Mouse (Mus musculus) spleen, adult 10 weeks (tissue): Measurements from ENCODE around the gene Gm33543. TPM values are rescaled to one million over a fixed set of nuclear protein-coding genes. Genes with fewer than 3 reads are reported as not detected.

Source experiments
- polyA plus RNA-seq: library from polyadenylated mRNA; stranded (reverse); fragments of 350-450 nt; fragmentation: Illumina TruSeq; extraction: RNeasy Lipid Tissue Mini Kit (QIAGEN cat#74804); gene quantifications from one replicate; pipeline ENCODE4 v1.2.3, GENCODE M21; 2015; ENCODE audit warnings: low replicate concordance; ENCODE audit not compliant: insufficient read depth

The Gm33543 gene
- polyA plus RNA-seq, result not detected

DNA sequence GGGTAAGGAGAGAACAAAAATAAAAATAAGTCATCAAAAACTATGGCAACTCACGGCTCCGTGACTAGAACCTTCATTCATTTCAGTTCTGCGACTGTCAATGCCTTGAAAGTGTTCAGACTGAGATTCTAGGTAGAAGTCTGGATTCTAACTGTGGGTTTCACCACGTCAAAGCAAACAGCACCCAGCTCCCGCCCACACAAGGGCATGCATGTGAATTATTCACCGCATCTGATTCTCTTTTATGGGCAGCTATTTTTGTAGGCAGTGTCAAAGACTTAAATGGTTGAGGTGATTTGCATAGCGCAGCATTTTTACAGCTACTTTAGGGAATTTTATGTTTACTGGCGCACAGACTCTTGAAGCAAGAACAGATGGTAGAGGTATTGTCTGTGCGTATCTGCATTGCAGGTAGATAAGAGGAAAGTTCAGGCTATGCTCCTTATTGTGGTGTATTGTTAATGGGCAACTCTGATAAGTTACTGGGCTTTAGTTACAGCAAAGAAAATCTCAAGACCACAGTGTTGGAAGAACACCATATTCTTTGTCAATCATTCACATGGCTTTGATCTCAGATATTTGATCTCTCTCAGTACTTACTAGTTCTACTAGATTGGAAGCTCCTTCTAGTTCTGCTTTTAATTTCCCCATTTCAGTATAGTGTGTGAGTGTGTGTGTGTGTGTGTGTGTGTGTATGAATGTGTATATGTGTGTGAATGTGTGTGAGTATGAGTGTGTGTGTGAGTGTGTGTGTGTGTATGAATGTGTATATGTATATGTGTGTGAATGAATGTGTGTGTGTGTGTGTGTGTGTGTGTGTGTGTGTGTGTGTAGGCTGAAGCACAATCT is at the start of gene Gm33543:
TSS of gene Gm33543 (minus strand) at position 142 of the 849 bp plus-strand sequence.

Other genes with a start within 250 kb of the Gm33543 start
- gene Anapc15-ps, start 169.5 kb downstream of the Gm33543 start, polyA plus RNA-seq, result not detected
- gene Eea1, start 97.7 kb upstream of the Gm33543 start, polyA plus RNA-seq, result 24.5 TPM